Mouse (Mus musculus): Measurements from ENCODE around the gene Bik. TPM values are rescaled to one million over a fixed set of nuclear protein-coding genes. Genes with fewer than 3 reads are reported as not detected.
A peak's percentile ranks its signal among the peaks of the same experiment; 100 is the strongest.
"Not testable (repeated sequence)": the region's sequence is repeated elsewhere in the genome, so short reads cannot be mapped to it uniquely, and the experiment has no call there.

Bik gene
- polyA plus RNA-seq, 1 experiment from 2014 or later: 5.0 TPM

GRCm38 (mm10) chr15:83494572-83494920, 32.1 kb upstream of the Bik start:
- 67% methylated on average over 6 of the region's 6 CpGs for WGBS
- H3K27ac ChIP-seq: no peak overlapping the region
- ATAC-seq (ENCODE audit: insufficient number of reproducible peaks, low FRiP score, low TSS enrichment, low read depth): no peak
- no peak overlapping the region for H3K4me3 ChIP-seq
- no peak overlapping the region for H3K9ac ChIP-seq
- H3K27me3 ChIP-seq: no peaks in the 10 kb centered on the region
- peaks cover 51% of the 10 kb centered on the region for H3K36me3 ChIP-seq
- H3K9me3 ChIP-seq: no peaks in the 10 kb centered on the region
- no peaks in the 10 kb centered on the region for H3K4me1 ChIP-seq
- H3K4me2 ChIP-seq: no peak overlapping the region

GRCm38 (mm10) chr15:83495195-83495594, 31.5 kb upstream of the Bik start:
- no peak for ATAC-seq (ENCODE audit: insufficient number of reproducible peaks, low FRiP score, low TSS enrichment, low read depth)
- peaks cover 54% of the 10 kb centered on the region for H3K36me3 ChIP-seq
- 88% methylated on average over 3 of the region's 3 CpGs for WGBS

GRCm38 (mm10) chr15:83495787-83496367, 30.8 kb upstream of the Bik start:
- WGBS: 73% methylated on average over 22 of the region's 22 CpGs
- Histone ChIP-seq H3K36me3 (peaks cover 56% of the 10 kb centered on the region), H3K27me3 (no peaks in the 10 kb centered on the region), H3K4me1 (no peaks in the 10 kb centered on the region), H3K9ac (no peak overlapping the region), H3K27ac (no peak overlapping the region), H3K9me3 (no peaks in the 10 kb centered on the region), H3K4me2 (no peak overlapping the region), H3K4me3 (no peak overlapping the region)
- no peak for ATAC-seq (ENCODE audit: insufficient number of reproducible peaks, low FRiP score, low TSS enrichment, low read depth)

More at GRCm38 (mm10) chr15:83495195-83495594, 31.5 kb upstream of the Bik start:
- Histone ChIP-seq H3K9ac (no peak overlapping the region), H3K4me3 (no peak overlapping the region), H3K27ac (no peak overlapping the region), H3K9me3 (no peaks in the 10 kb centered on the region), H3K27me3 (no peaks in the 10 kb centered on the region), H3K4me1 (no peaks in the 10 kb centered on the region), H3K4me2 (no peak overlapping the region)

- Histone ChIP-seq H3K4me3 (no peak overlapping the region), H3K4me2 (no peak overlapping the region), H3K27ac (no peak overlapping the region), H3K9me3 (no peaks in the 10 kb centered on the region), H3K36me3 (peaks cover 51% of the 10 kb centered on the region), H3K4me1 (no peaks in the 10 kb centered on the region), H3K9ac (no peak overlapping the region), H3K27me3 (no peaks in the 10 kb centered on the region)
- WGBS: 91% methylated on average over 6 of the region's 6 CpGs
- no peak for ATAC-seq (ENCODE audit: insufficient number of reproducible peaks, low FRiP score, low TSS enrichment, low read depth)
Observed at GRCm38 (mm10) chr15:83497299-83497698, 29.4 kb upstream of the Bik start.

- ATAC-seq (ENCODE audit: insufficient number of reproducible peaks, low FRiP score, low TSS enrichment, low read depth): no peak
- Histone ChIP-seq H3K9me3 (no peaks in the 10 kb centered on the region), H3K27ac (no peak overlapping the region), H3K4me3 (no peak overlapping the region), H3K4me1 (no peaks in the 10 kb centered on the region), H3K27me3 (no peaks in the 10 kb centered on the region), H3K4me2 (no peak overlapping the region), H3K36me3 (peaks cover 43% of the 10 kb centered on the region), H3K9ac (no peak overlapping the region)
- 80% methylated on average over 8 of the region's 10 CpGs for WGBS
Observed at GRCm38 (mm10) chr15:83499211-83499755, 27.4 kb upstream of the Bik start.

- no peak for ATAC-seq (ENCODE audit: insufficient number of reproducible peaks, low FRiP score, low TSS enrichment, low read depth)
- no peak overlapping the region for H3K9ac ChIP-seq
- H3K4me1 ChIP-seq: no peaks in the 10 kb centered on the region
- H3K27me3 ChIP-seq: no peaks in the 10 kb centered on the region
- peaks cover 39% of the 10 kb centered on the region for H3K36me3 ChIP-seq
- no peak overlapping the region for H3K4me3 ChIP-seq
- H3K4me2 ChIP-seq: no peak overlapping the region
- H3K9me3 ChIP-seq: no peaks in the 10 kb centered on the region
- 64% methylated on average over 3 of the region's 3 CpGs for WGBS
- no peak overlapping the region for H3K27ac ChIP-seq
Observed at GRCm38 (mm10) chr15:83500352-83500751, 26.3 kb upstream of the Bik start.

GRCm38 (mm10) chr15:83501483-83501882, 25.2 kb upstream of the Bik start:
- ATAC-seq (ENCODE audit: insufficient number of reproducible peaks, low FRiP score, low TSS enrichment, low read depth); H3K4me3 ChIP-seq; H3K27me3 ChIP-seq; H3K4me1 ChIP-seq; H3K9me3 ChIP-seq; H3K27ac ChIP-seq; H3K9ac ChIP-seq; H3K4me2 ChIP-seq: not testable (repeated sequence)
- peaks cover 34% of the 10 kb centered on the region for H3K36me3 ChIP-seq
- 68% methylated on average over 6 of the region's 6 CpGs for WGBS

- Histone ChIP-seq H3K4me1 (0 out of 2 replicates have a peak, but pooled peaks cover 14% of the 10 kb centered on the region), H3K27ac (peak overlapping the region; percentile 23; the same call in 1 of the 2 replicates), H3K36me3 (no peaks in the 10 kb centered on the region; the same call in 1 of the 2 replicates), H3K9ac (peak overlapping the region; percentile 14; the same call in 1 of the 2 replicates), H3K9me3 (no peaks in the 10 kb centered on the region), H3K4me2 (peak overlapping the region; percentile 70), H3K27me3 (no peaks in the 10 kb centered on the region; the same call in 1 of the 2 replicates), H3K4me3 (peak overlapping the region; percentile 52)
- 0 out of 2 replicates have a peak, but pooled peaks have one; percentile 36 for ATAC-seq (ENCODE audit: insufficient number of reproducible peaks, low FRiP score, low TSS enrichment, low read depth)
- 27% methylated on average over 17 of the region's 17 CpGs for WGBS
Observed at GRCm38 (mm10) chr15:83509950-83510804, 16.5 kb upstream of the Bik start.

GRCm38 (mm10) chr15:83510805-83511405, 15.8 kb upstream of the Bik start, which contains the start of gene Ttll1:
Gene Ttll1, minus strand, starts transcription at chr15:83510893.
- Histone ChIP-seq H3K9ac (peak within 1 kb of the TSS; percentile 14; the same call in 1 of the 2 replicates), H3K27me3 (no peaks in the 10 kb centered on the region; the same call in 1 of the 2 replicates), H3K27ac (peak within 1 kb of the TSS; percentile 23; the same call in 1 of the 2 replicates), H3K4me1 (0 out of 2 replicates have a peak, but pooled peaks cover 14% of the 10 kb centered on the region), H3K4me3 (peak within 1 kb of the TSS; percentile 52), H3K4me2 (peak within 1 kb of the TSS; percentile 70), H3K36me3 (no peaks in the 10 kb centered on the region), H3K9me3 (no peaks in the 10 kb centered on the region)
- WGBS: 11% methylated on average over 41 of the region's 41 CpGs
- ATAC-seq (ENCODE audit: insufficient number of reproducible peaks, low FRiP score, low TSS enrichment, low read depth): peak; percentile 89

GRCm38 (mm10) chr15:83512489-83513281, 14.0 kb upstream of the Bik start:
- Histone ChIP-seq H3K27ac (no peak overlapping the region), H3K36me3 (no peaks in the 10 kb centered on the region), H3K4me2 (no peak overlapping the region), H3K9me3 (no peaks in the 10 kb centered on the region), H3K27me3 (no peaks in the 10 kb centered on the region; the same call in 1 of the 2 replicates), H3K4me1 (0 out of 2 replicates have a peak, but pooled peaks cover 14% of the 10 kb centered on the region), H3K9ac (no peak overlapping the region), H3K4me3 (no peak overlapping the region)
- 68% methylated on average over 13 of the region's 13 CpGs for WGBS
- no peak for ATAC-seq (ENCODE audit: insufficient number of reproducible peaks, low FRiP score, low TSS enrichment, low read depth)

GRCm38 (mm10) chr15:83515018-83515417, 11.6 kb upstream of the Bik start:
- H3K9me3 ChIP-seq: no peaks in the 10 kb centered on the region
- H3K9ac ChIP-seq: no peak overlapping the region
- no peak overlapping the region for H3K27ac ChIP-seq
- WGBS: 65% methylated on average over 5 of the region's 5 CpGs
- no peak for ATAC-seq (ENCODE audit: insufficient number of reproducible peaks, low FRiP score, low TSS enrichment, low read depth)
- no peaks in the 10 kb centered on the region for H3K36me3 ChIP-seq
- H3K4me1 ChIP-seq: peaks cover 16% of the 10 kb centered on the region
- H3K4me2 ChIP-seq: no peak overlapping the region
- H3K4me3 ChIP-seq: no peak overlapping the region
- H3K27me3 ChIP-seq: no peaks in the 10 kb centered on the region; the same call in 1 of the 2 replicates

All from limb, embryonic 15.5 days (tissue).